Mouse (Mus musculus): ENCODE data around the gene Hdac7. TPM values are rescaled to one million over a fixed set of nuclear protein-coding genes. Genes with fewer than 3 reads are reported as not detected.
"Not testable (repeated sequence)": the region's sequence is repeated elsewhere in the genome, so short reads cannot be mapped to it uniquely, and the experiment has no call there.

The Hdac7 gene
- 22.1 and 29.2 TPM in 2 replicates for total RNA-seq (2015)
- total RNA-seq (2017): 12.6 and 14.0 TPM in 2 replicates

- ATAC-seq (replicated peaks; ENCODE audit: poor library complexity): peak; percentile 58
Measured at GRCm38 (mm10) chr15:97844037-97845034, at the start of gene Hdac7. TSS of gene Hdac7 (minus strand) at chr15:97844502.

- 0 out of 2 replicates have a peak, but pooled peaks have one; percentile 17 for ATAC-seq (replicated peaks; ENCODE audit: poor library complexity)
Measured at GRCm38 (mm10) chr15:97892506-97892905, 48.2 kb upstream of the Hdac7 start.

- no peak for ATAC-seq (replicated peaks; ENCODE audit: poor library complexity)
Measured at GRCm38 (mm10) chr15:97890450-97890849, 46.1 kb upstream of the Hdac7 start.

- peak; percentile 37; the same call in 1 of the 2 replicates for ATAC-seq (replicated peaks; ENCODE audit: poor library complexity)
Measured at GRCm38 (mm10) chr15:97890017-97890416, 45.7 kb upstream of the Hdac7 start.

- no peak for ATAC-seq (replicated peaks; ENCODE audit: poor library complexity)
Measured at GRCm38 (mm10) chr15:97887541-97888016, 43.3 kb upstream of the Hdac7 start.

GRCm38 (mm10) chr15:97881423-97881822 is 37.1 kb upstream of the Hdac7 start:
- no peak for ATAC-seq (replicated peaks; ENCODE audit: poor library complexity)

- ATAC-seq (replicated peaks; ENCODE audit: poor library complexity): no peak
Measured at GRCm38 (mm10) chr15:97880441-97880840, 36.1 kb upstream of the Hdac7 start.

GRCm38 (mm10) chr15:97878696-97879328 is 34.5 kb upstream of the Hdac7 start:
- ATAC-seq (replicated peaks; ENCODE audit: poor library complexity): peak; percentile 83

- ATAC-seq (replicated peaks; ENCODE audit: poor library complexity): no peak
Measured at GRCm38 (mm10) chr15:97875784-97876183, 31.5 kb upstream of the Hdac7 start.

- ATAC-seq (replicated peaks; ENCODE audit: poor library complexity): no peak
Measured at GRCm38 (mm10) chr15:97873717-97874116, 29.4 kb upstream of the Hdac7 start.

GRCm38 (mm10) chr15:97872161-97872560 is 27.9 kb upstream of the Hdac7 start:
- no peak for ATAC-seq (replicated peaks; ENCODE audit: poor library complexity)

- ATAC-seq (replicated peaks; ENCODE audit: poor library complexity): peak; percentile 68
Measured at GRCm38 (mm10) chr15:97871055-97872030, 27.0 kb upstream of the Hdac7 start.

GRCm38 (mm10) chr15:97870116-97870515 is 25.8 kb upstream of the Hdac7 start:
- ATAC-seq (replicated peaks; ENCODE audit: poor library complexity): not testable (repeated sequence)

GRCm38 (mm10) chr15:97868985-97869384 is 24.7 kb upstream of the Hdac7 start:
- ATAC-seq (replicated peaks; ENCODE audit: poor library complexity): peak; percentile 56

GRCm38 (mm10) chr15:97865988-97866387 is 21.7 kb upstream of the Hdac7 start:
- ATAC-seq (replicated peaks; ENCODE audit: poor library complexity): no peak

- ATAC-seq (replicated peaks; ENCODE audit: poor library complexity): peak; percentile 58
Measured at GRCm38 (mm10) chr15:97865175-97865574, 20.9 kb upstream of the Hdac7 start.

GRCm38 (mm10) chr15:97864361-97865045 is 20.2 kb upstream of the Hdac7 start:
- peak; percentile 43 for ATAC-seq (replicated peaks; ENCODE audit: poor library complexity)

- ATAC-seq (replicated peaks; ENCODE audit: poor library complexity): no peak
Measured at GRCm38 (mm10) chr15:97863494-97863881, 19.2 kb upstream of the Hdac7 start.

- ATAC-seq (replicated peaks; ENCODE audit: poor library complexity): no peak
Measured at GRCm38 (mm10) chr15:97862881-97863493, 18.7 kb upstream of the Hdac7 start.
